Mouse (Mus musculus) sigmoid colon, adult 10 weeks (tissue): ENCODE data around the gene Spats1. TPM values are rescaled to one million over a fixed set of nuclear protein-coding genes. Genes with fewer than 3 reads are reported as not detected.

ENCODE experiments used
- polyA plus RNA-seq: library from polyadenylated mRNA; stranded (reverse); fragments of 350-450 nt; fragmentation: Illumina TruSeq; extraction: RNeasy Lipid Tissue Mini Kit (QIAGEN cat#74804); gene quantifications from one replicate; pipeline ENCODE4 v1.2.3, GENCODE M21; 2014; ENCODE audit warnings: low read depth, low replicate concordance

Spats1 gene
- polyA plus RNA-seq = not detected

DNA sequence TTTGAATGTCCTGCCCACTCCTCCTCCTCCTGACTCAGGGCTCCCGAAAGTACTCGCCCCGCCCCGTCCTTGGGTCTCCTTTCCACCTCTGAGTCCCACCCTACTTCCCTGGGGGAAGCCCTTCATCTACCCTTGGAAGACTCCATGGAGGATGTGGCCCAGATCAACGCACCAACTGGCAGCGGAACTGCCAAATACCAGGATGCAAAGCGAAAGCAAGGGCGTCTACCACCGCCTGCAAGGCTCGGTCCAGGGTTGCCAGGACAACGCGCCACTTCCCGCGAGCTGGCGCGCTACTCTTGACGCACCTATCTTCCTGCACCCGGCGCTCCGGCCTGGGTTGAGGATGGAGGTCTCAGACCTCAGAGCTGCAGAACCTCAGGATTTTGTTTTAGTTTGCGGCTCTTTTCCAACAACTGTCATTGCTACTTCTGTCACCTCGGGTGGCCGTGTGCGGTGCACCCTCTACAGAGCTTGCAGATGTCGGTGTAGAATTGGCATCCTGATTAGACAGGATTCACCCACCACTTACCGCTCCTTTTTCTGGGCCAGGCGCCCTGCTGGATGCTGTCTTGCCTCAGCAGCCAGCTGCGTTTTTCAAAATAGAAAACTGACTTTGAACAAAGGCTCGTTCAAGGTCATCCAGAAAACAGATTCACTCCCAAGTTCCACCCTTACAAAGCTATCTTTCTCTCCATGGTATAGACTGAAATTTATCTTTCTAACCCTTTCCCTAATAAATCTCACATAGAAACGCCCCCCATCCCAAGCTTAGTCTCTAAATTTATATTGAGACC, at the start of gene Spats1:
Gene Spats1, minus strand, starts transcription at position 747 of the 797 bp plus-strand sequence.

DNA sequence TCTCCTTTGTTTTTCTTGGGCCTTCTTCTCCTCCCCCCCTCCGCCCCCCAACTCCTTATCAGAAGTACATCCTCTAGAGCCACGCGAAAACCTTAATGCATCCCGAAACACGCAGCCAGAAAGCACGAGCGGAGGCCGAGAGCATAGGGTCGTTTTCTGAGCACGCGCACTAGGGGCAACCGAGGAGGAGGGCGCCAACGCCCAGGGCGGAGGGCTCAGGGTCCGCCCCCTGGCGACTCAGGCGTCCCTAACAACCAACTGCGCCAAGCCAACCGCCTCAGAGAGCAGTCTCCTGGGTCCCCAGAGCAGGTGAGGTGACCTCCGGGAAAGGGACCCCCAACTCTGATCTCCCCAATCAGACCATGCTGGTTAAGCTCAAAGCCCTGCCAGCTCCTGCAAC, 48.0 kb upstream of the Spats1 start, which contains the start of gene Tcte1:
Gene Tcte1, plus strand, starts transcription at position 172 of the 400 bp plus-strand sequence.

DNA sequence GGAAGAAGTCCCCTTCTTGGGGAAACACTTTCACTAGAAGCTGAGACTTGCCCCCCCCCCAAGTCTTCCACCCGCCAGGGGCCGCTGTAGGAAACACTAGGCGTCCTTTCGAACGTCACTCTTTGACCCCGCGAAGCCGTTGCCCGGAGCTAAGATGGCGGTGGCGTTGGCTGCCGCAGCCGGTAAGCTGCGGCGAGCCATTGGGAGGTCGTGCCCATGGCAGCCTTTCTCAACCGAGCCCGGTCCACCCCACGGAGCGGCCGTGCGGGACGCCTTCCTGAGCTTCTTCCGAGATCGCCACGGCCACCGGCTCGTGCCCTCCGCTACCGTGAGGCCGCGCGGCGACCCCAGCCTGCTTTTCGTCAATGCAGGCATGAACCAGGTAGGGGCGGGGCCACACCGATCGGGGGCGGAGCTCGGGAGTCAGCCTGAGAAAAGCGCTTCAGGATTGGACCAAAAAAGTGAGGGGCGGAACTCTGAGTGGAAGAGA, 31.5 kb upstream of the Spats1 start, which contains the start of gene Aars2:
Gene Aars2, plus strand, starts transcription at position 142 of the 490 bp plus-strand sequence.

DNA sequence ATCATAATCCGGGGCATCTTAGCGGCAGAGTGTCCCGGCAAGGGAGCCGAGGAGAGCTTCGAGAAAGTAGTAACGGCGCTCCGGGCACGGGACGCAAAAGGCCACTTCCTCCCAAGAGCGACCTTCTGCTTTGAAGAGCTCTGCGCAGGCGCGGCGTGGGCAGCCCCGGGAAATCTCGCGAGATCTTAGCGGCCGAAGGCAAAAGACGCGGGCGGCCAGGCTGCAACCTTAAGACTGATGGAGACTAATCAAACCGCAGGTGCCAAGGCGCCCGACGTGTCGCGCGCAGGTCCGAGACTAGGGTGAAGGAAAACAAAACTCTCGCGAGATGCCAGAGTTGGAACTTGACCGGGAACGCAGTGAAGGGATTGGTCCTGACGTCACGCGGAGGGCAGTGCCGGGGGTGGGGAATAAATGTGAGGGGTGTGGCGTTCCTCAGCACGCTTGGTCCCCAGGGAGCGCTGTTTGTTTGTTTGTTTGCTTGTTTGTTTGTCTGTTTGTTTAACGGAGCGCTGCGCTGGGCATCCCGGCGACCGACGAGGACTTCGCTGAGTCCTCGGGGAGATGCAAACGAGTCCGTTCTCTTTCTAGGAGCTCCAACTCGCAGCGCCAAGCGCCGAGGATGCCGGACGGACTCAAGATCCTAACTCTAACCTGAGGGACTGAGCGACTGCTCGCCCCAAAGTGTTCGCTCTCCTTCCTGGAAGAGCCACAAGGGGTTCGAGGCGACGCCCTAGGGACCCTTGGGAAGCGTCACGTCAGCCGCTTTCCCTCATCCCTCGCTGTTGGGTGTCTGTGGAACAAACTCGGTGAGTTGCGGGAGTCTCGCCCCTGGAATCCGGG, 41.6 kb downstream of the Spats1 start, which contains the start of gene Cdc5l:
Gene Cdc5l, minus strand, starts transcription at position 319 of the 843 bp plus-strand sequence.

Other genes starting within 250 kb of the Spats1 start
- 72.6 TPM for gene Cdc5l, start 41.7 kb downstream of the Spats1 start, polyA plus RNA-seq
- gene Aars2, start 31.4 kb upstream of the Spats1 start, polyA plus RNA-seq = 0.47 TPM
- gene Tcte1, start 48.0 kb upstream of the Spats1 start, polyA plus RNA-seq = not detected
- 0.09 TPM for gene Tmem151b, start 74.3 kb upstream of the Spats1 start, polyA plus RNA-seq
- gene Nfkbie, start 80.3 kb upstream of the Spats1 start, polyA plus RNA-seq = 1.4 TPM
- gene Slc35b2, start 88.5 kb upstream of the Spats1 start, polyA plus RNA-seq = 4.6 TPM
- 1,214 TPM for gene Hsp90ab1, start 97.9 kb upstream of the Spats1 start, polyA plus RNA-seq
- 3.8 TPM for gene Slc29a1, start 124.2 kb upstream of the Spats1 start, polyA plus RNA-seq
- not detected for gene Mymx, start 126.7 kb upstream of the Spats1 start, polyA plus RNA-seq
- gene Capn11, start 183.9 kb upstream of the Spats1 start, polyA plus RNA-seq = 1.1 TPM
- not detected for gene Mrpl14, start 210.9 kb upstream of the Spats1 start, polyA plus RNA-seq
- gene Tmem63b, start 211.5 kb upstream of the Spats1 start, polyA plus RNA-seq = 14.0 TPM